Mouse (Mus musculus) lung, postnatal 14 days (tissue): ENCODE results near the gene Golph3.
A peak's percentile ranks its signal among the peaks of the same experiment; 100 is the strongest.

Experiments used
- DNase-seq: peaks from one replicate; pipeline ENCODE4 v3.0.0; 2021

Golph3 gene

GRCm38 (mm10) chr15:12321091-12321787 is at the start of gene Golph3:
Gene Golph3 (plus strand): TSS chr15:12321450.
- DNase-seq, result peak; percentile 97

DNA sequence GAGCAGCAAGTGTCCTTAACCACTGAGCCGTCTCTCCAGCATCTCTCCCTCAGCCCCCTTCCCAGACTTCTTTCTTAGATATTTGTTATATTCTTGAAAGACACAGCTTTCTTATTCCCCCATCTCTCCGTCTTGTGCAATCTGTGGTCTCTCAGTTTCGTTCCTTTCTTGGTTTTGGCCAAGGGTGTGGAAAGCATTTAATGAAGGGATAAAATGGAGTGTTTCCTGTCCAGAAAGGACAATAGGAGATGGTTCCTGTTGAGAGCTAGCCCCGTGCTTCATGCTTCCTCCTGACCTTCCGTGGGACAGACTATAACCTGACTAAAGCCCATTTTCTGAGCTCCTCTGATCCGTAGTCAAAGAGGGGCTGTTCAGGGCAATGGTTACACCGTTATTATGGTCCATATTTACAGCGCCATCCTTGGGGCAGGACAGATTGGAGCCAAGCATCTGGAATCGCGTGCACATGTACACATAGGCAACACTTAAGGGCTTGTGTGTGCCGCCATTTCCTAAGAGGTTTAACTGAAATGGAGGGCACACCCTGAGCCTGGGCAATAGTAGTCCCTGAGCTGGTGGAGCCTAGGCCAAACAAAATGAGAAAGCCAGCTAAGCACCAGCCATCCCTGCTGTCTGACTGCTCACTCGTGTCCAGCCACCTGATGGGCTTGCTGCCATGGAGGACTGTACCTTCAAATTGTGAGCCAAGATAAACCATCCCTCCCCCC is 47.8 kb upstream of the Golph3 start:
- DNase-seq, result no peak

DNA sequence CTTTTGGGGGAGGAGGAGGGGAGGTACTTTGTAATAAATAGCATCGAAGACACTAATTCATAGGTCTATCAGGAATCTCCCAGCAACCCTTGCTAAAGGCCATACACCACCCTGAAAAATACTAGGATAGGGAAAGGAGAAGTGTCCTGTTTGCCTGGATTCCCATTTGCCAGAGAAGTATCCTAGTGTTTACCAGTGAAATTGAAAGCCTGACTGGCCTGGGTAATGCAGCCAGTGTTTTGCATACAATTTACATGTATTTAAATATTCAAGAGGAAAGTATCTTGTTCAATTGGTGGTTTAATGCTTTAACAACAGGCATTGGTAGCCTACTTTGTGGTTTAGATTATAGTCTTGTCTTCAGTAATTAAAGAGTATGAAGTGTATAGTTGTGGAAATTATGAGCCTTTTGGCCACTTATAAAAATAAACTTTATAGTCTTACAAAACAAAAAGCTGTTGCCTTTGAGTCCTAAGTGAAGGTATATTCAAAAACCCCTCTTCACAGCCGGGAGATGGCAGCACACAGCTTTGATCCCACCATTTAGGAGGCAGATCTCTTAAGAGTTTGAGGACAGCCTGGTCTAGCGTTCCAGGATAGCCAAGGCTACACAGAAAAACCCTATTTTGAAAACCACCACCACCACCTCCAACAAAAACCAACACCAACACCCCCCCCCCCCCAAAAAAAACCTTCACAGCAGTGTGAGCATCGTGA is 47.0 kb upstream of the Golph3 start:
- DNase-seq, result no peak

DNA sequence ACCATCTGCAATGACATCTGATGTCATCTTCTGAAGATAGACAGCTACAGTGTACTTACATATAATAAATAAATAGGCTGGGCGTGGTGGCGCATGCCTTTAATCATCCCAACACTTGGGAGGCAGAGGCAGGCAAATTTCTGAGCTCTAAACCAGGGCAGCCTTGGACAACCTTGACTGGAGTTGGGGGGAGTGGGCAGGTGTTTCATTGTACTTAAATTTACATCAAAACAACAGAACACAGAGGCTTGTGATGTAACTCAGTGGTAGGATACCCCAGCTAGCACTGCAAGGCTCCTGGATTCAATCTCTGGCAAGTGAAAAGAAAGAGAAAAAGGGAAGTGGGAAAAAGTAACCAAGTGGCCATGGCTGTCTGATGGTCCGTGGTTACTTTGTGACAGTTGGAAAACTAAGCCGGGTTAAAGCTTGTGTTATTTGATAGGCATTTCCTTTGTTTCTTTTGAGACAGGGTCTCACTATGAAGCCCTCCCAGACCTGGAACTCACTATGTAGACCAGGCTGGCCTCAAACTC is 46.1 kb upstream of the Golph3 start:
- DNase-seq, result no peak

GRCm38 (mm10) chr15:12279816-12280215 is 41.4 kb upstream of the Golph3 start:
- no peak for DNase-seq

GRCm38 (mm10) chr15:12284794-12285534 is 36.3 kb upstream of the Golph3 start:
- DNase-seq, result peak; percentile 50

- DNase-seq, result no peak
Measured at GRCm38 (mm10) chr15:12285535-12285809, 35.8 kb upstream of the Golph3 start.

- no peak for DNase-seq
Measured at GRCm38 (mm10) chr15:12290330-12290729, 30.9 kb upstream of the Golph3 start.

DNA sequence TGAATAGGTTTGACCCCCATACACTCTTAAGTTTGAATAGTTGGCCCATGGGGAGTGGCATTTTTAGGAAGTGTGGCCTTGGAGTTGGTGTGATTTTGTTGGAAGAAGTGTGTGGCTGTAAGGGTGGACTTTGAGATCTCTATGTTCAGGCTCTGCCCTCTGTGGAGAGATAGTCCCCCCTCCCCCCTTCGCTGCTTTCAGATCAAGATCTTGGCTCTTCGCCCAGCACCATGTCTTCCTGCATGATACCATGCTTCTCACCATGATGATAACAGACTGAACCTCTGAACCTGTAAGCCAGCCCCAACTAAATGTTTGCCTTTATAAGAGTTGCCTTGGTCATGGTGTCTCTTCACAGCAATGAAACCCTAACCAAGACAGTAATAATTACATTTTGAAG is 29.5 kb upstream of the Golph3 start:
- DNase-seq, result no peak

- DNase-seq, result no peak
Measured at GRCm38 (mm10) chr15:12296228-12296627, 25.0 kb upstream of the Golph3 start.

DNA sequence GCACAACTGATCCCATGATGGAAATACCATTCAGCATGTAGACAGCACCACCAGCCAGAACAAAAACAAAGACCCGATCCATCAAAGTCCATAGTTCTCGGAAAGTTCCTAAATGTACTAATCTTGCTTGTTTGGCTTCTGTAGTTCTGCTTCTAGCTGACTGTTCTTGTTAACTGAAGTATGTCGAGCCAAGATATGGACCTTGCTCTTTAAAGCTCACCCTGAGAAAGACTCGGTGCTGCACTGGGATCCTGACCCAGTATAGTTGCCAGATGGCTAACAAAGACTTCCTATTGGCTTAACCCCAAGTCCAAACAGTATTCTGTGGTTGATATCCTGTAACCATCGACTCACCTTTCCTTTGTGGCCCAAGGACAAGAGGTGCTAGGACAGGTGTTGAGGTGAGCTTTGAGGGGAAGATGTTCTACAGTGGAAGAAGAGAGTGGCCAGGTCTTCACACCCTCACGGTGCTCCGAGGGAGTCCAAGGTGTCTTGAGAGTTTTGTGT is 23.0 kb upstream of the Golph3 start:
- no peak for DNase-seq

GRCm38 (mm10) chr15:12301771-12302170 is 19.5 kb upstream of the Golph3 start:
- DNase-seq, result no peak

- no peak for DNase-seq
Measured at GRCm38 (mm10) chr15:12306188-12307071, 14.8 kb upstream of the Golph3 start.

- no peak for DNase-seq
Measured at GRCm38 (mm10) chr15:12307114-12307513, 14.1 kb upstream of the Golph3 start.

DNA sequence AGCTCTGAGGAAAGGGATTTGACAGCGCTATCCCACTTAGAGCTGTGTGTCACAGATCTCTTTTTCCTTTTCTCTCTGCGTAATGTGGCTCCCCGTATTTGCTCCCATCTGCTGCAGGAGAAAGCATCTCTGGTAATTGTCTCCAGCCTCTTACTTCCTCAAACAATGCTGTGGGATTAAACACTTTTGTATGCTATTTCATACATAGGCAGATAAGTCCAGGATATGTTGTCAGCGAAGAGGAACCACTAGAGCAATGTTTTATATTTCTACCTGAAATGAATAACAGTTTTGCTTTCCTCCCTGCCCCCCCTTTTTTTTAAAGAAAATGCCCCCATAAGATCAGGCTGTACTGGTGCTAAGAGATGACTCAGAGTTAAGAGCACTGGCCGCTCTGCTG is 12.7 kb upstream of the Golph3 start:
- DNase-seq, result no peak

- no peak for DNase-seq
Measured at GRCm38 (mm10) chr15:12310676-12311075, 10.6 kb upstream of the Golph3 start.

DNA sequence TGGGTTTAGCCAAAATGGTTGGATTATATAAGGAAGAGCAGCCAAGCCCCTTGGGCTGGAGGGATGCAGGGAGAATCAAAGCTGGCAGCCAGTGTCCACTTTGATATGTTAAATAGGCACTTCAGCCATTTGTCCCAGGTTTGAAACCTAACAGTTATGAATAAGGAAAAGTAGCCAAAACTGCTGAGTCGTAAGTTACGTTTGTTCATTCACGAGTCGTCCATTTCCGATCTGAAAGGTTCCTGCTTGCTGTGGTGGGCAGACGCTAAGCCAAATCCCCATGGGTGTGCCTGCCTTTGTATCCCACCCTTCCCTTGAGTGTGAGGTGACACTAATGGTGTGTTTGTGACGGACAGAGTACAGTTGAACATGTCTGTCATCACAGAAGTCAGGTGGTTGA is 9.8 kb upstream of the Golph3 start:
- DNase-seq, result no peak

GRCm38 (mm10) chr15:12313255-12313654 is 8.0 kb upstream of the Golph3 start:
- no peak for DNase-seq

- no peak for DNase-seq
Measured at GRCm38 (mm10) chr15:12314584-12314983, 6.7 kb upstream of the Golph3 start.

GRCm38 (mm10) chr15:12315996-12316395 is 5.3 kb upstream of the Golph3 start:
- no peak for DNase-seq

- DNase-seq, result no peak
Measured at GRCm38 (mm10) chr15:12317290-12317689, 4.0 kb upstream of the Golph3 start.

DNA sequence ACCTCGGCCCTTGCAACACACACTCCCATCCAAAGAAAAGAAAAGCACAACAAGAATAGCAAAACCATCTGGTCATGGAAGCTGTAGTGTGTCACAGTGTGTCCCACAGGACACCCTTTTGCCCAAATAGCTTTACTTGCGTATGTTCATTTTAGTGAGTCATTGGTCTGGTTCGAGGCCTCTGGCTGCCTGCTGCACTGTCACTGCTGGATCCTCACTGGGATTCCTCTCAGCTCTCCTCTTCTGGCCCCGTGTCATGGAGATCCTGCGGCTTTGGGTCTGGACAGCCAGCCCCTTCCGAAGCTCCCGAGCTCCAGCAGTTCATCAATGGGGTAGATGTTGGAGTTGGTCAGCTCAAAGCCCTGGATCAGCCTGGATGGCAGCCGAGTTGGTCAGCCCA is 2.8 kb upstream of the Golph3 start:
- no peak for DNase-seq
